Mouse (Mus musculus) monocyte, adult 2 months (primary cell): ENCODE results near the gene Kcnh2.

ENCODE experiments used
- DNase-seq, 2 experiments: peaks; one replicate each; pipeline ENCODE4 v3.0.0; 2022; ENCODE audit warnings: low spot score in 2 of 2, low read depth in 1 of 2

Kcnh2 gene

GRCm38 (mm10) chr5:24320894-24321293, 30.5 kb downstream of the Kcnh2 start:
- no peak for DNase-seq

DNA sequence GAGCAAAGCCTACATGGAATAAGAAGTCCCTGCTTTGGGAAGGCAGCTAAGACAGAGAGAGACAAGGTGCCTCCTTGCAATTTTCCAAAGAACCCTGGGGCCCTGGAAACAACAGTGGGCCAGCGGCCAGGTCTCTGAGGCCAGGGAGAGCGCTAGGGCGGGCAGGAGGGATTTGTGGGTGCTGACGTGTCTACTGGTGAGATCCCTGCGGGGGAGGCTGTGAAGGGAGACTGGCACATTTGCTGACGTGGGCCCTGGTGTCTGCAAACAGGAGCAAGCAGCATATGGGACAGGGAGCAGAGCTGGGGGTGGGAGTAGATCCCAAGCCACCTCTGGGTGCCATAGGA, 31.0 kb downstream of the Kcnh2 start:
- DNase-seq = no peak

- DNase-seq = no peak
Measured at GRCm38 (mm10) chr5:24319776-24320466, 31.5 kb downstream of the Kcnh2 start.

- DNase-seq = no peak
Measured at GRCm38 (mm10) chr5:24309223-24309622, 42.2 kb downstream of the Kcnh2 start.

- no peak for DNase-seq
Measured at GRCm38 (mm10) chr5:24308621-24309020, 42.8 kb downstream of the Kcnh2 start.

DNA sequence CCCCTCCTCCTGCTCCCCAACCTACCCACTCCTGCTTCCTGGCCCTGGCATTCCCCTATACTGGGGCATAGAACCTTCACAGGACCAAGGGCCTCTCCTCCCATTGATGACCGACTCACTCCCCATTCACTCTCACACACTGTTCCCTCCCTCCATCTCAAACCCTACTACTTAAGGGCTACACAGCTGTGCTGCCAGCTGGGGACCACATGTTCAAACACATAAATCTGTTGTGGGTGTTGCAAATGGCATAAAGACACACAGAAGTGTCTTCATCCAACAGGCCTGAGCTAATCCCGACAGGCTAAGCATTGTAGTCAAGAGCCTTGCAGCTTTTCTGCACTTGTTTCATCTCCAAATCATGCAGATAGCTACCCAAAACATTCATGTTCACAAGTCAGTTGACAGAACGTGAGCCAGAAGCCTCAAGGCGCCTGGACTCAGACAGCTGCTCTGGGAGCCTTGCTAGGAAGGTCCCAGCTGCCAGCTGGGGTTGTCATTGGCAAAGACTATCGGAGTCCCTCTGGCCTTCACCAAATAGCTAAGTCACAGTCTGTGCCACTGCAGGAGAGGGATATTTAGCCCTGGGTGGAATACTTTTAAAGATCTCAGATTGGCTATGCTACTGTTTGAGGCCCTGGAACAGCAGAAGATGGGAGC, 44.2 kb downstream of the Kcnh2 start:
- no peak for DNase-seq

GRCm38 (mm10) chr5:24303199-24303598, 48.2 kb downstream of the Kcnh2 start:
- DNase-seq = no peak

DNA sequence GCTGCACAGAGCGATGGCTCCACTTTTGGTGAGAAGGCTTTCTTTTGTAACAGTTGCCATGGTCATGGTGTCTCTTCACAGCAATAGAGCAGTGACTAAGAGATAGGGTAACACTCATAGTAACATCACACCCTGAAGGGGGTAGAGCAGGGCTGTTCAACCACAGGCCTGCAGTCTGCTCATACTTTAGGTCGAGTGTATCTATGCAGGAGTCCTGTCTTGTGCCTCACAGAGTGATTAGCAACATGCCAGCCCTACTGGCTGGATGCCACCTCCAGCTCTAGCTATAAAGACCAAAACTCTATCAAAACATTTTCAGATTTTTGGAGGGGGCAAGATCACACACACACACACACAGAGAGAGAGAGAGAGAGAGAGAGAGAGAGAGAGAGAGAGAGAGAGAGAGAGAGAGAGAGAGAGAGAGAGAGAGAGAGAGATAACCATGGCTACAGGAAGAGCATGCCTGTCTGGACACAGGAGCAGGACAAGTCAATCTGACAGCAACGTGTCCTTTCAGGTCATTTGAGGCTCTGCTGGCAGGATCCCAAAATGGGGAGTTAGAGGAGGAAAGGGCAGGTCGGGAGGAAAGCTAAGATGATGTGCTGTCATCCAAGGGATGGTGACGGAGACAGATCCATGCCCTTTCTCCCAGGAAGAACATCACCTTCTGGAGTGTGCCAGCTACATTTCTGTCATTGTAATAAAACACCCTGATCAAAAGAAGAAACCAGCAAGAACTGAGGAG, 51.4 kb downstream of the Kcnh2 start:
- DNase-seq = no peak

DNA sequence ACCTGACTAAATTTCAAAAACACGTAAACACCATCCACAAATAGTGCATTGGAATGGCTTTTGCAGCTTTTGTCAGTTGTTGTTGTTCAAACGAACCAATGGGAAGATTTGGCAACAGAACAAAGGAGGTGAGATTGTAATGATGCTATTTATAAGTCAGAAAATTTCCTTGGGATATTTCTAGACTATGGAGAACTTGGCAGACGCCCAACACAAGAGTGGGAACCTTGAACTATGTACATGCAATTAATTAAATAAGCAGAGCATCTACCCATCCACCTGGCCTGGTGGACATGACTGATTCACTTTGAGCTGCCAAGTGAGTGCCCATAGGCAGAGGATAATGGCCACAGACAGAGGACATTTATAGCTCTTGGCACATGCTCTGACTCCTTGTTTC, 59.5 kb downstream of the Kcnh2 start:
- DNase-seq = no peak

GRCm38 (mm10) chr5:24286221-24286970, 65.0 kb downstream of the Kcnh2 start:
- no peak for DNase-seq

DNA sequence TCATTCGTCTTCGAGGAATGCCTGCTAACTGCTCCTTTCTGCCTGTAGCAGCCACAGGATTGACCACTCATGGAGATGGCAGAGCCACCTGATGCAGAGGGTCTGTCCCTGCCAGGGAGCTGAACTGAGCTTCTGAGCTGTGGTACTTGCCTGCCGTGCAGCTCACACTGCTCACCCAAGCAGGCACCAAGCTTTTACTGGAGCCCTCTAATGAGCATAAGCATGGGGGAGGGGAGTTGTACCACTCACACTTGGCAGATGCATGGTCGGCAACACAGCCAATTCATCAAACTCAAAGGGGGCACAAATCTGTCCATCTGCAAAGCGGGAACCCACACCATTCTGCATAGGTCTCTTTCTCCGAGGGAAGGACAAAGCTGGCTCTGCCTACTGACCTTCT, 67.3 kb downstream of the Kcnh2 start:
- DNase-seq = no peak

- no peak for DNase-seq
Measured at GRCm38 (mm10) chr5:24283181-24283580, 68.2 kb downstream of the Kcnh2 start.

GRCm38 (mm10) chr5:24280523-24280922, 70.9 kb downstream of the Kcnh2 start:
- DNase-seq = no peak

DNA sequence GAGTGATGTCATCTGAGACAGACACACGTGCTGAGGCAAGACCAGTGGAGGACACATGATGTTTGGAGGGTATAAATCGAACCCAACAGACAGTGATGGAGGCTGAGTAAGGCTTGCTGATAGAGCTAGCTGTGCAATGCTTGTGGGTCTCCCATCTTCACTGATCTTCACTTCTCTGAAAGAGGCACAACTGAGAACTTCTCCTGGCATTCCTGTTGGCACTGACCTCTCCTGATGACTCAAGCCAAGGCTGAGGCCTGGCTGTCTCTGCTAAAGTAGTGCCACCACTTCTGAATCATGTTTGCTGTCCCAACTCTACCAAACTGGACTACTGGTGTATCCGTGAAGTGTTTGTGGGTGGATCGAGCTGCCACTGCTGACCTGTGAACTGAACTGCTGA, 71.9 kb downstream of the Kcnh2 start:
- no peak for DNase-seq

DNA sequence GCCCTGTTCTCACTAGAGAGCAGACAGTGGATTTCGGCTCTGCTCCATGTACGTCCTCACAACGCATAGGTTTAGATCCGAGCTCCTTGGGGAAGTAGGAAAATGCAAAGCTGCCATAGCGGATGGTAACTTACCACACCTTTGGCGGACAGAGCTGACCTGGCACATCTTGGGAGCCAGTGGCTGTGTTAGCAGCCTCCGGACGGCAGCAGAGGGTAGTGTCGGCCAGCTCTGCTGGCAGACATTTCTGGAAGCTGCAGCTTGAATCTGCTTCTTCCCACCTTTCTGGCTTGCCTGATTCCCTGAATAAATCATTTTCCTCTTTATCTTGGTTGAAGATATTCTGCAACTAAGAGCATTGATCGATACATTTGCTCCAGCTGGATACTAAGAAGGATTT, 73.2 kb downstream of the Kcnh2 start:
- DNase-seq = no peak

DNA sequence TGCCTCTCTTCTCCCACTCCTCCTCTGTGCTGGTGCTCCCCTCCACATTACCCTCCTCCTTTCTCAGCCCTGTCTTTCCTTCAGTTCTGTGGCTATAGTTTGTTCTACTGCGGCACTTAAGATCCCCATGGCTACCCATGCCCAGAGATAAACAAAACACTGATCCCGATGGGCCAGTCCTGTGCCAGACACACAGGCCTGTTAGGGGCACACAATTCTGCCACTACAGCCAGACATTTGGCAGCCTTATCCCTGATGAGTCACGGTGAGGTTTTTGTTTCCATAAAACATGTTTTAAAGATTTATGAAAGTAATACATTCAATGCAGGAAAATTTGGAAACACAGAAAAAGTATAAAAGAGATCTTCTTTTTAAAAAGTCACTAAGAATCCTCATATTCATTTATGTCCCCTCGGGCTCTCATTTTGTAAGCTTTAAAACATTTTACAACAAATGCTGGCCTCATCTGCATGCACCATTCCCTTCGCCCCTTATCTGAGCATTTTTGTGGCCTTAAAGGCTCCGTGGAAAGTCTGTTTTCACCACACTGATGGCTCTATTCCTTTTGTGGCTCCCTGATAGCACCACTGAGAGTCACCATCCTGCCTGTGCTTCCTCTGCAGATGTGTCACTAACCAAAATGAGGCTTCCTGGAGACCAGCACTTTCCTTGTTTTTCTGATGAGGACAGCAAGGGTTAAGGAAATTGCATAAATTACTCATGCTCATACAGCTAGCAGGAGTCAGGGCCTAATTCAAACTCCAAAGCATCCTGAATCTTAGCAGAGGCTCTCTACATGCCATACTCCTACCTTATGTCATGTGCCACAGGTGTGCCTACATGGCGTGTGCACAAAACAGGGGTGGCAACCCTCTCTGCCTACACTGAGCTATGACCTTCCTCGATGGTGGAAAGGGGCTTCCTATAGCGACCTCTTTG, 77.5 kb downstream of the Kcnh2 start:
- no peak for DNase-seq

DNA sequence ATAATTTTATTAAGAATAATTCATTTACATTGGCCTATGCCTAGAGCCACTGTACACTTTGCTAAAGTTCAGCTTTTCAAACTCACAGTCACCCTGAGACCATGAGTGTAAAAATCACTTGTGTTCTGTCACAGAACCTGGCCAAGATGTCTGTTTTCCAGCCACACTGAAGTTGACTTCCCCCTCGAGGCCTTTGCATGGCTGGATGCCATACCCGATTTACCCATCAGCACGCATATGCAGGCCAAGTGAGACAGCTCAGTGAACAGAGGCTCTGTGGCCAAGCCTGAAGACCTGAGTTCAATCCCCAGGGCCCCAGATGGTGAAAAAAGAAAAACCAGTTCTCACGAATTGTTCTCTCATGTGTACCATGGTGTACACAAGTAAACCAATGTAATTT, 80.5 kb downstream of the Kcnh2 start:
- DNase-seq = no peak
